Mouse (Mus musculus) kidney, embryonic 16.5 days (tissue): ENCODE results near the gene 1700007K13Rik. TPM values are rescaled to one million over a fixed set of nuclear protein-coding genes. Genes with fewer than 3 reads are reported as not detected.
"Not testable (repeated sequence)": the region's sequence is repeated elsewhere in the genome, so short reads cannot be mapped to it uniquely, and the experiment has no call there.

Experiments used
- ATAC-seq: fragments of 200-750 bp; cut with Nextera tagmentation; 2 replicates; pipeline ENCODE4 v1.8.0; 2017; ENCODE audit warnings: moderate TSS enrichment; ENCODE audit not compliant: low FRiP score, low TSS enrichment
- H3K27ac ChIP-seq: fragments of 300-500 bp; sonication (generic); 2 replicates; pipeline ENCODE4 v1.5.1; 2014; ENCODE audit warnings: low read length
- H3K27me3 ChIP-seq: fragments of 300-500 bp; sonication (generic); 2 replicates; pipeline ENCODE4 v1.6.1; 2014; ENCODE audit warnings: low read length, control low read depth, mixed read lengths; ENCODE audit not compliant: insufficient read depth
- H3K36me3 ChIP-seq: fragments of 300-500 bp; sonication (generic); 2 replicates; pipeline ENCODE4 v1.6.1; 2014; ENCODE audit warnings: low read length, control low read depth, mixed read lengths; ENCODE audit not compliant: insufficient read depth
- H3K4me1 ChIP-seq: fragments of 300-500 bp; sonication (generic); 2 replicates; pipeline ENCODE4 v1.6.1; 2014; ENCODE audit warnings: low read length, control low read depth, mixed read lengths; ENCODE audit not compliant: insufficient read depth
- H3K4me2 ChIP-seq: fragments of 300-500 bp; sonication (generic); replicated peaks from 2 replicates; pipeline ENCODE4 v1.6.1; 2014; ENCODE audit warnings: low read depth, low read length
- H3K4me3 ChIP-seq: fragments of 300-500 bp; sonication (generic); 2 replicates; pipeline ENCODE4 v1.5.1; 2014; ENCODE audit warnings: mild to moderate bottlenecking, low read length
- H3K9ac ChIP-seq: fragments of 300-500 bp; sonication (generic); replicated peaks from 2 replicates; pipeline ENCODE4 v1.6.1; 2014; ENCODE audit warnings: low read length
- H3K9me3 ChIP-seq: fragments of 300-500 bp; sonication (generic); 2 replicates; pipeline ENCODE4 v1.6.1; 2016; ENCODE audit warnings: low read length, control low read depth
- WGBS: fragments of 180-500 bp; shearing (Covaris S2); extraction: QIAGEN DNeasy Blood & Tissue Kit; methylation state at CpG from one replicate; pipeline ENCODE4 v1.1.7; 2014; 5-methylcytosine and 5-hydroxymethylcytosine counted together
- polyA plus RNA-seq: library from polyadenylated mRNA; unstranded; fragments of >200 nt; fragmentation: Nextera tagmentation; extraction: Ambion mirVana; gene quantifications from 2 replicates; pipeline ENCODE4 v1.2.1, GENCODE M21; 2015

Gene 1700007K13Rik
- polyA plus RNA-seq, 1 experiment from 2014 or later: 0.94 TPM

DNA sequence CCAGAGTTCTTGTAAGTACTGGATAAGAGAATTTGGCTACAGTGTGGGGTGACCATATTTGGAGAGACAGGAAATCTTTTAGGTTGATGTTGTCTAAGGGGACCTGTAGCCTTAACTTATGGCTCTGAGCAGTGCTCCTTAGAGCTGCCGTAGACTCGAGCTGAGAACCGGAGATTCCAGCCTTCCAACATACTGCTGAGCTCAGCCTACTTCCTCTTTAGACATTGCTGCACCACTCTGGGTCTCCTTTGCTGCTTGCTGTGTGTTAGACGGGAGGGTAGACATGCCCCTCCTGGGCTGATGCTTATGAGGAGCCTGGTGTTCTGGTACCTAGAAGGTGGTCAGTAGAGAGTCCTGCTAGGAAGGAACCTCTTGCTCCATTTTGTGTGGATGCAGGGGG, 32.3 kb upstream of the 1700007K13Rik start:
- no peak overlapping the region for H3K4me3 ChIP-seq
- H3K4me1 ChIP-seq: peaks cover 6% of the 10 kb centered on the region; the same call in 1 of the 2 replicates
- H3K36me3 ChIP-seq: no peaks in the 10 kb centered on the region
- no peak overlapping the region for H3K9ac ChIP-seq
- no peak overlapping the region for H3K27ac ChIP-seq
- H3K27me3 ChIP-seq: no peaks in the 10 kb centered on the region
- WGBS: 80% methylated on average over 4 of the region's 4 CpGs
- no peaks in the 10 kb centered on the region for H3K9me3 ChIP-seq
- H3K4me2 ChIP-seq: peak overlapping the region; percentile 46; the same call in 1 of the 2 replicates
- ATAC-seq: no peak

GRCm38 (mm10) chr2:28497561-28497960, 31.4 kb upstream of the 1700007K13Rik start:
- peak overlapping the region; percentile 34 for H3K4me3 ChIP-seq
- H3K9ac ChIP-seq: peak overlapping the region; percentile 52; the same call in 1 of the 2 replicates
- no peaks in the 10 kb centered on the region for H3K9me3 ChIP-seq
- peak overlapping the region; percentile 46 for H3K4me2 ChIP-seq
- 78% methylated on average over 5 of the region's 5 CpGs for WGBS
- peaks cover 6% of the 10 kb centered on the region; the same call in 1 of the 2 replicates for H3K4me1 ChIP-seq
- H3K27ac ChIP-seq: peak overlapping the region; percentile 78
- H3K36me3 ChIP-seq: no peaks in the 10 kb centered on the region
- no peaks in the 10 kb centered on the region for H3K27me3 ChIP-seq
- no peak for ATAC-seq

DNA sequence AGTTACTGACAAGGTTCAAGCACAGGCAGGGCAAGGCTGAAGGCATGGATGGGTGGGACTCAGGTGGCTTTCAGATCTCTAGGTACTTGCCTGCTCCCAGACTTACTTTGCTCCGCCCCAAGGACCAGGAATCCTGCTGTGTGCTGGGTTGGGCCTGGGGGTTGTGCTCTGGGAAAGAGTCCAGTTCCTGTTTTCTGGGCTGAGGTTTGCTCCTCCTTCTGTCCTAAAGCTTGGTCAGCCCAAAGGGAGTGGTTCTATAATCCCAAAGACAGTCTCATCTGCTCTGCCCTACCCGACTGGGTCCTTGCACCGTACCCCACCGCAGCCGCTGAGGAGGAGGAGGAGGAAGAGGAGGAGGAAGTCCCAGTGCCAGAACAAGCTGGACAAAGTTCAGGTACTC, 30.5 kb upstream of the 1700007K13Rik start, which contains the start of gene Gbgt1:
Gene Gbgt1 (plus strand): TSS at position 221 of the 400 bp plus-strand sequence.
- Histone ChIP-seq H3K4me2 (peak within 1 kb of the TSS; percentile 46), H3K36me3 (no peaks in the 10 kb centered on the region), H3K4me1 (peaks cover 6% of the 10 kb centered on the region; the same call in 1 of the 2 replicates), H3K27me3 (no peaks in the 10 kb centered on the region), H3K4me3 (peak within 1 kb of the TSS; percentile 34), H3K9ac (peak within 1 kb of the TSS; percentile 52), H3K9me3 (no peaks in the 10 kb centered on the region), H3K27ac (peak within 1 kb of the TSS; percentile 78)
- 50% methylated on average over 5 of the region's 5 CpGs for WGBS
- peak; percentile 83 for ATAC-seq

GRCm38 (mm10) chr2:28495801-28496595, 29.9 kb upstream of the 1700007K13Rik start:
- Histone ChIP-seq H3K4me3 (peak overlapping the region; percentile 7; the same call in 1 of the 2 replicates), H3K4me1 (peaks cover 6% of the 10 kb centered on the region; the same call in 1 of the 2 replicates), H3K36me3 (no peaks in the 10 kb centered on the region), H3K27ac (peak overlapping the region; percentile 78), H3K27me3 (no peaks in the 10 kb centered on the region), H3K9me3 (no peaks in the 10 kb centered on the region), H3K9ac (no peak overlapping the region), H3K4me2 (peak overlapping the region; percentile 46)
- WGBS: 61% methylated on average over 16 of the region's 16 CpGs
- peak; percentile 74 for ATAC-seq

DNA sequence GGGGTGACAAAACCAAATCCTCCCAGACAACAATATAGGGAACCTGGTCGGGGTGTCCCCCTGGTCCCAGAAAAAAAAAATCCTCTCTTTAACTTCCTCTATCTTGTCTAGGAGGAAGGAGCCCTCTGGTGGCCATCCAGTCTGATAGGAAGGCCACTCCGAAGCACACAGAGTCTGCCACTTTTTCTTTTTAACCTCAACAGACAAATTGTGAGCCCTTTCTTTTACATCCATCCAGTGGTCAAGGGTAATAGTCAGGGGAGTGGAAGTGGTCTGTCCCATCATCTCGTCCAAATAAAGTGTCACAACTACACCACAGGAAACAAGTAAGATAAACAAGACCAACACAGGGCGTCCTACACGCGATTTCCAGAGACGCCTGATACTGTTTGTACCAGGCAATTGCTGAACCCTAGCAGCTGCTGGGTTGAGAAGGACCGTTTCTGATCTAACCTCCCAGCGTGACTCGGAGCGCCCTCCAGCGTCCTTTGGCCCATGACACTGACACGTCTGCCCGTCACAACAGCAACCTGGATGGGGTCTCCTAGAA, 29.1 kb upstream of the 1700007K13Rik start:
- peak overlapping the region; percentile 78 for H3K27ac ChIP-seq
- WGBS: 62% methylated on average over 14 of the region's 14 CpGs

GRCm38 (mm10) chr2:28494521-28494920, 28.4 kb upstream of the 1700007K13Rik start:
- Histone ChIP-seq H3K9ac (no peak overlapping the region), H3K27ac (0 out of 2 replicates have a peak overlapping the region, but pooled peaks have one; percentile 78), H3K9me3 (no peaks in the 10 kb centered on the region), H3K4me1 (peaks cover 6% of the 10 kb centered on the region; the same call in 1 of the 2 replicates), H3K4me3 (no peak overlapping the region), H3K4me2 (no peak overlapping the region), H3K36me3 (no peaks in the 10 kb centered on the region), H3K27me3 (no peaks in the 10 kb centered on the region)
- ATAC-seq: no peak
- 64% methylated on average over 2 of the region's 2 CpGs for WGBS

More for the DNA sequence above, 29.1 kb upstream of the 1700007K13Rik start:
- H3K36me3 ChIP-seq: no peaks in the 10 kb centered on the region
- H3K4me3 ChIP-seq: peak overlapping the region; percentile 7; the same call in 1 of the 2 replicates
- H3K4me2 ChIP-seq: peak overlapping the region; percentile 30
- no peaks in the 10 kb centered on the region for H3K9me3 ChIP-seq
- ATAC-seq: no peak
- no peaks in the 10 kb centered on the region for H3K27me3 ChIP-seq
- peaks cover 6% of the 10 kb centered on the region; the same call in 1 of the 2 replicates for H3K4me1 ChIP-seq
- no peak overlapping the region for H3K9ac ChIP-seq

- no peak overlapping the region for H3K4me2 ChIP-seq
- no peaks in the 10 kb centered on the region for H3K4me1 ChIP-seq
- no peak overlapping the region for H3K9ac ChIP-seq
- no peaks in the 10 kb centered on the region for H3K27me3 ChIP-seq
- no peak overlapping the region for H3K27ac ChIP-seq
- no peak overlapping the region for H3K4me3 ChIP-seq
- no peaks in the 10 kb centered on the region for H3K9me3 ChIP-seq
- ATAC-seq: no peak
- 57% methylated on average over 2 of the region's 2 CpGs for WGBS
- H3K36me3 ChIP-seq: no peaks in the 10 kb centered on the region
Observed at GRCm38 (mm10) chr2:28483861-28484260, 17.7 kb upstream of the 1700007K13Rik start.

DNA sequence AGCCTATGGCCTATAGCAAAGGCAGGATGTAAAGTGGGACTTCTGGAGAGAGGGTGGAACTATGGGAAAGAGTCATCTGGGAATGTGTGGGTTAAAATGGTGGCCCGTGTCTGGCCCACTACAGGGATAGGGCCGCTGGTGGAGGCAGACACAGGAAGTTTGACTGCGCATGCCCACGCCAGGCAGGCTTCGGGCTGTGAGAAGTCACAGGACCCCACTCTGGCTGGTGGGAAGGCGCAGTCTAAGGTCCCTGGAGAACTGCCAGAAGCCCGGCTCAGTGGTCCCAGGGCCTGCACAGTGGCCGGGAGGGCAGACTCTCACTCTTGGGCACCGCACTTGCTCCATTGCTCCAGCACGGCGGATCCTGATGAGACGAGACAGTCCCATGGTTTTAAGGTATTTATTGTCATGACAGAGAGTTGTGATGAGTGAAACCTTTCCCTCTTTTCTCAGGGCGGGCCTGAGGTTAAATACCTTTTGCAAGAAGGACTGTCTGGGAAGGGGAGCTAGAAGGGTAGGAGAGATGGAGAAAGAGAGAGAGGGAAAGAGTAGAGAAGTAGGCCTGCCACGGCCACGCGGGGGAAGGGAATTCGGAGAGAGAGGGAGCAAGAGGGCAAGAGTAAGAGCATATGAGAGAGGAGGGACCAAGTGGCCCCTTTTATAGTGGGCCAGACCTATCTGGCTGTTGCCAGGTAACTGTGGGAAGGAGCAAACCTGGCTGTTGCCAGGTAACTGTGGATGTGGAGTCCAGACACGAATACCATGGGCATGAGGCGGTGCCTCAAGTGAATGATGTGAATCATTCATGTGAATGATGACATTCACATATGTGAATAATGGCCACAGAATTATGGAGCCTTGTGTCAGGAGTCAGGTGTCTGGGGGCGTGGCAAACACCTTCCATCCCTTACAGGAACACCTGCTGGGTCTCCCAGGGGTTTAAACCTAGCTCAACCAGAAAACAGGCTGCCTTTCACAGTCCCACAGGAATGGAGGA, 13.4 kb upstream of the 1700007K13Rik start:
- H3K36me3 ChIP-seq: no peaks in the 10 kb centered on the region
- no peak overlapping the region for H3K9ac ChIP-seq
- no peaks in the 10 kb centered on the region for H3K9me3 ChIP-seq
- no peaks in the 10 kb centered on the region for H3K4me1 ChIP-seq
- no peak overlapping the region for H3K4me2 ChIP-seq
- no peak overlapping the region for H3K4me3 ChIP-seq
- ATAC-seq: no peak
- no peaks in the 10 kb centered on the region for H3K27me3 ChIP-seq
- 72% methylated on average over 20 of the region's 20 CpGs for WGBS
- H3K27ac ChIP-seq: no peak overlapping the region

DNA sequence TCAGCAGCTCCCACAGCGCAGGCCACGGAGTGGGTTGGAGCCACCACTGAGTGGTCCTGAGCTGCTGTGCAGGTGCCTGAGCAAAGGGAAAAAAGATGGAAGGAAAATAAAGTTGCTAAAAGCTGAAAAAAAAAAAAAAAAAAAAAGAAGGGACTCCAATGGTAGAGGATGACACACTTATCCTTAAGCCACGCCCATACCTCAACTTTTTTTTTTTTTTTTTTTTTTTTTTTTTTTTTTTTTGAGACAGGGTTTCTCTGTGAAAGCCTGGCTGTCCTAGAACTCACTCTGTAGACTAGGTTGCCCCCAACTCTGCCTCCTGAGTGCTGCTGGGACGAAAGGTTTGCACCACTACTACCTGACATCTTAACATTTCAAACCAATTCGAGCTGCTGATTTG, 11.9 kb upstream of the 1700007K13Rik start:
- WGBS: 93% methylated on average over 5 of the region's 5 CpGs

More for the DNA sequence above, 11.9 kb upstream of the 1700007K13Rik start:
- H3K4me1 ChIP-seq, H3K4me3 ChIP-seq, H3K27me3 ChIP-seq, H3K9ac ChIP-seq, ATAC-seq, H3K27ac ChIP-seq, H3K36me3 ChIP-seq, H3K4me2 ChIP-seq, H3K9me3 ChIP-seq: not testable (repeated sequence)
